Mouse (Mus musculus) MEL (cell line): ENCODE results near the gene Hp1bp3.

Experiments
- CHD1 ChIP-seq: IDR thresholded peaks from 2 replicates; pipeline ENCODE4 v1.6.1; 2012; ENCODE audit warnings: low read depth, mild to moderate bottlenecking, inconsistent platforms, low read length, improper control_type of control experiment
- USF2 ChIP-seq, 2 experiments: IDR thresholded peaks; 2 replicates each; pipeline ENCODE4 v1.6.1; 2011 to 2012; ENCODE audit warnings: improper control_type of control experiment in 2 of 2, low read length in 2 of 2, borderline replicate concordance in 1 of 2, inconsistent platforms in 1 of 2, low read depth in 1 of 2, mild to moderate bottlenecking in 1 of 2; ENCODE audit not compliant: insufficient read depth in 1 of 2

GRCm38 (mm10) chr4:138246756-138247665 is 30.9 kb downstream of the Hp1bp3 start:
- TF ChIP-seq CHD1 (no peak), USF2 (IDR thresholded peaks at IDR 0.05; ENCODE audit: borderline replicate concordance in 1 of 2, insufficient read depth in 1 of 2, low read depth in 1 of 2, low read length in 2 of 2) (no peak)
